Mouse (Mus musculus) erythroblast, embryonic 14.5 days (primary cell): ENCODE results near the gene Zfyve19.

Source experiments
- GATA1 ChIP-seq: IDR thresholded peaks from 2 replicates; pipeline ENCODE4 v1.6.1; 2012; ENCODE audit warnings: low read length, inconsistent platforms, mixed read lengths
- TAL1 ChIP-seq: IDR thresholded peaks from 3 replicates; pipeline ENCODE4 v1.6.1; 2012; ENCODE audit warnings: low read length, inconsistent platforms, mixed read lengths

DNA sequence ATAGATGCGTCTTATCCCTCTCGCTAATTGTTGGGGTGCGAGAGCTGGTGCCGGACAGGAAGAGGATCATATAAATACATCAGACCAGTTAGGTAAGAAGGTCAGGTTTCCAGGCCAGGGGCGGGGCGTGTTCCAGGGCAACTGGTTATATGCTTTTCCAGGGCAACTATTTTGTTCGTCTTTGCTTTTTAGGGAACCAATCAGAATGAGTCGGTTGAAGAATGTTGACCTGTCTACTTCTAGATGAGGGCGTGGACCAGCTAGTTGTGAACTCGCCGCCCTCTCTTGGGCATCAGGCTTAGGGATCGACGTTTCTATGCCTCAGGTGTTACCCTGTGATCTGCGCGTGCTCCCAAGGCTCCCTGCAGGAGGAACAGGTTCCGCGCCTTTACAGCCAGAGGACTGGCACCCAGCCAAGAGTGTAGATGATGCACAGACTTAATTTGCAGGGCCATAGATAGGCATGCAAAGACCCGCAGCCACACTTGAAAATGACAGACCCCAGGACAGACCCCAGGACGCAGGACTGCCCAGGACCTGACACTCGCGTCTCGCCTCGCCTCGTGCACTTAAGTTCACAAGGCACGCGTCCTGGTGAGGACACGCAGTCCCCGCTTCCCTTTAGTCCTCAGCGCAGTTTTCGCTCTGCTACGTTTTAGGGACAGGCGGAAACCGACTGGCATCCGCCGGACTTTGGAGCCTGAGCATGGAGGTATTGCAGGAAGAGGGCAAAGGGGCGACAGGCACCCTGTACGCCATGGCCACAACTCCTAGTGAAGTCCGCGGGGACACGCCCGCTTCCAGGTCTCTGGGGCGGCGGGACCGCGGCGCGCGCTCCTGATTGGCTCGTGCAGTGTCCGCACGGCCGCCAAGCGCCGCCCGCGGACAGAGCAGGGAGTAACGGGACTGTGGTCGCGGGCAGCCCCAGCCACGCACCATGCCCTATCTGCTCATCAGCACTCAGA lies 41.2 kb upstream of the Zfyve19 start, which contains the start of gene Gchfr:
- TF ChIP-seq GATA1 (no peak), TAL1 (no peak)
